Mouse (Mus musculus): ENCODE data around the gene Foxo4.

GRCm38 (mm10) chrX:101300427-101301030 is 46.2 kb downstream of the Foxo4 start:
- TF ChIP-seq CTCF (IDR thresholded peaks at IDR 0.05) (no peak), EP300 (IDR thresholded peaks at IDR 0.05) (no peak)

All from lung, postnatal 0 days (tissue).